In the genomic region with DNA sequence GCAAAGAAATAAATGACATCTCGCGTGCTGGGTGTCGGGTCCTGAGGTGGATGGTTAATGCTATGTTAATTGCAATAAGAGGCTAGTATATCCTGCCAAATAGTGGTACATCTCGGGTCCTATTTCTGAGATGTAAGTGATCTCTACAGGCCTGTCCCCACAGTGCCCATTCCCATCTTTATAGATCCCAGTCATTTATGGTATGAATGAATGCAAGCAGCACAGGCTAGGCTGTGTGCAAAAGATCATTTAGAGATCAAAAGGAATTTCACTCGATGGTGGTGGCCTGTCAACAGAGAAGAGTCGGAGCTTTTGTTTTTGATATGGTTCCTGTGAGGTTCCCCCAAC, we compare ENCODE assay signal across 11 mouse cellular contexts. TPM values are rescaled to one million over a fixed set of nuclear protein-coding genes. Genes with fewer than 3 reads are reported as not detected.
A peak's percentile ranks its signal among the peaks of the same experiment; 100 is the strongest.
DNase-seq lines count a peak whose midpoint lies in the region; ATAC-seq lines count a peak whose summit lies in the region.
"Had no signal": no experiment of that assay in that cellular context is flagged by ENCODE, and none has a peak within 500 bp of the region (broad histone marks: within the 10 kb centered on the region; RNA-seq: fewer than 3 reads in every experiment).

No protein-coding gene starts in this region.

- 20% methylated on average over 6 of the region's 6 CpGs for WGBS in heart, embryonic 12.5 days
- WGBS in forebrain, embryonic 16.5 days: 15% methylated on average over 6 of the region's 6 CpGs
- WGBS in liver, embryonic 16.5 days (ENCODE audit: insufficient replicate concordance): 13% methylated on average over 6 of the region's 6 CpGs

- H3K4me3 ChIP-seq in heart, embryonic 12.5 days: peak overlapping the region; percentile 62
- H3K4me3 ChIP-seq in forebrain, embryonic 16.5 days (replicated peaks; ENCODE audit: low read length): peak overlapping the region; percentile 65
- peak overlapping the region; percentile 67 for H3K4me3 ChIP-seq in liver, embryonic 16.5 days (ENCODE audit: low read depth, low read length)

- no peak overlapping the region for H3K27ac ChIP-seq in heart, embryonic 12.5 days (ENCODE audit: poor library complexity, severe bottlenecking)
- no peak overlapping the region for H3K27ac ChIP-seq in forebrain, embryonic 16.5 days (ENCODE audit: low read length)
- no peak overlapping the region for H3K27ac ChIP-seq in liver, embryonic 16.5 days (ENCODE audit: low read length)

- no peaks in the 10 kb centered on the region; the same call in 1 of the 2 replicates for H3K4me1 ChIP-seq in heart, embryonic 12.5 days (replicated peaks)
- peaks cover 7% of the 10 kb centered on the region; the same call in 1 of the 2 replicates for H3K4me1 ChIP-seq in forebrain, embryonic 16.5 days (replicated peaks; ENCODE audit: control insufficient read depth, insufficient read depth, low read length)
- peaks cover 2% of the 10 kb centered on the region; the same call in 1 of the 2 replicates for H3K4me1 ChIP-seq in liver, embryonic 16.5 days (ENCODE audit: control insufficient read depth, low read depth, low read length)

- H3K9ac ChIP-seq in heart, embryonic 12.5 days: peak overlapping the region; percentile 62; the same call in 1 of the 2 replicates
- peak overlapping the region; percentile 76 for H3K9ac ChIP-seq in forebrain, embryonic 16.5 days (replicated peaks; ENCODE audit: low read depth, low read length)
- no peak overlapping the region for H3K9ac ChIP-seq in liver, embryonic 16.5 days (ENCODE audit: low read depth, low read length)

- H3K36me3 ChIP-seq in heart, embryonic 12.5 days: no peaks in the 10 kb centered on the region
- no peaks in the 10 kb centered on the region for H3K36me3 ChIP-seq in forebrain, embryonic 16.5 days (ENCODE audit: control insufficient read depth, insufficient read depth)
- H3K36me3 ChIP-seq in liver, embryonic 16.5 days (ENCODE audit: control insufficient read depth, insufficient read depth): no peaks in the 10 kb centered on the region

- peak overlapping the region; percentile 80 for H3K4me2 ChIP-seq in heart, embryonic 12.5 days
- H3K4me2 ChIP-seq in forebrain, embryonic 16.5 days (ENCODE audit: low read length): peak overlapping the region; percentile 73
- H3K4me2 ChIP-seq in liver, embryonic 16.5 days (ENCODE audit: low read depth, low read length): peak overlapping the region; percentile 82

- peaks cover 24% of the 10 kb centered on the region for H3K27me3 ChIP-seq in heart, embryonic 12.5 days (replicated peaks)
- no peaks in the 10 kb centered on the region for H3K27me3 ChIP-seq in forebrain, embryonic 16.5 days (replicated peaks; ENCODE audit: control insufficient read depth, insufficient read depth, low read length)
- H3K27me3 ChIP-seq in liver, embryonic 16.5 days (ENCODE audit: control insufficient read depth, insufficient read depth, low read depth, low read length): peaks cover 21% of the 10 kb centered on the region
- H3K27me3 ChIP-seq: CH12.LX had no signal

- no peaks in the 10 kb centered on the region for H3K9me3 ChIP-seq in heart, embryonic 12.5 days (replicated peaks)
- no peaks in the 10 kb centered on the region for H3K9me3 ChIP-seq in forebrain, embryonic 16.5 days (ENCODE audit: control insufficient read depth, low read length)
- H3K9me3 ChIP-seq in liver, embryonic 16.5 days (replicated peaks; ENCODE audit: control insufficient read depth, low read length): no peaks in the 10 kb centered on the region

- no peak for ATAC-seq in heart, embryonic 12.5 days (ENCODE audit: insufficient number of reproducible peaks, low FRiP score)
- peak; percentile 14 for ATAC-seq in CD4-positive, CD25-positive, alpha-beta regulatory T cell, adult 4 months
- ATAC-seq in forebrain, embryonic 16.5 days: peak; percentile 5; the same call in 1 of the 2 replicates
- no peak for ATAC-seq in liver, embryonic 16.5 days (ENCODE audit: low read depth)
- ATAC-seq in activated CD4-positive, CD25-positive, alpha-beta regulatory T cell, adult 4 months: no peak

- DNase-seq in heart, adult 8-10 months (ENCODE audit: low spot score): no peak
- no peak for DNase-seq in urinary bladder, postnatal 10 days (ENCODE audit: low spot score)
- DNase-seq in retina, embryonic 14.5 days (ENCODE audit: low spot score): no peak
- DNase-seq: lung, postnatal 10 days had no signal

RNA-seq across cellular contexts. Expression of a gene that starts 0.8 kb away (rescaled TPM):
- 0.38 and 0.62 TPM in 2 replicates for polyA plus RNA-seq in heart, embryonic 12.5 days (2016; fragmentation: Nextera tagmentation; extraction: Ambion mirVana)
- under 1 TPM; 0.11 to 0.25 (median 0.19) TPM for total RNA-seq in heart, adult 8-10 months (2022)
- not detected for polyA plus RNA-seq in CD4-positive, CD25-positive, alpha-beta regulatory T cell, adult 4 months (2017; shearing (Covaris generic))
- 1.3 and 1.7 TPM in 2 replicates for polyA plus RNA-seq in forebrain, embryonic 16.5 days (2015; fragmentation: Nextera tagmentation; extraction: Ambion mirVana)
- 0.04 and 0.05 TPM in 2 replicates for polyA plus RNA-seq in liver, embryonic 16.5 days (2015; fragmentation: Nextera tagmentation; extraction: Ambion mirVana)
- polyA plus RNA-seq in activated CD4-positive, CD25-positive, alpha-beta regulatory T cell, adult 4 months (2017; shearing (Covaris generic)): not detected
- total RNA-seq: CH12.LX; common myeloid progenitor, adult 5-6 weeks had no signal

RNA-seq across cellular contexts. Expression of a gene that starts 31.6 kb away (rescaled TPM):
- 40.1 and 40.6 TPM in 2 replicates for polyA plus RNA-seq in heart, embryonic 12.5 days (2016; fragmentation: Nextera tagmentation; extraction: Ambion mirVana)
- 100 to 1,000 TPM; 184 to 228 (median 192) TPM for total RNA-seq in heart, adult 8-10 months (2022)
- 10 to 100 TPM; 26.6 to 29.8 TPM for polyA plus RNA-seq in CD4-positive, CD25-positive, alpha-beta regulatory T cell, adult 4 months (2017; shearing (Covaris generic))
- polyA plus RNA-seq in forebrain, embryonic 16.5 days (2015; fragmentation: Nextera tagmentation; extraction: Ambion mirVana): 28.8 and 32.5 TPM in 2 replicates
- 12.7 and 14.0 TPM in 2 replicates for polyA plus RNA-seq in liver, embryonic 16.5 days (2015; fragmentation: Nextera tagmentation; extraction: Ambion mirVana)
- 10 to 100 TPM; 24.3 to 25.1 TPM for polyA plus RNA-seq in activated CD4-positive, CD25-positive, alpha-beta regulatory T cell, adult 4 months (2017; shearing (Covaris generic))

RNA-seq across cellular contexts. Expression of a gene that starts 42.7 kb away (rescaled TPM):
- 9.0 and 9.7 TPM in 2 replicates for polyA plus RNA-seq in heart, embryonic 12.5 days (2016; fragmentation: Nextera tagmentation; extraction: Ambion mirVana)
- 1 to 10 TPM; 2.3 to 3.3 (median 3.1) TPM for total RNA-seq in heart, adult 8-10 months (2022)
- polyA plus RNA-seq in CD4-positive, CD25-positive, alpha-beta regulatory T cell, adult 4 months (2017; shearing (Covaris generic)): under 1 TPM; 0.19 to 0.70 TPM
- 3.4 and 4.1 TPM in 2 replicates for polyA plus RNA-seq in forebrain, embryonic 16.5 days (2015; fragmentation: Nextera tagmentation; extraction: Ambion mirVana)
- 12.2 and 13.3 TPM in 2 replicates for polyA plus RNA-seq in liver, embryonic 16.5 days (2015; fragmentation: Nextera tagmentation; extraction: Ambion mirVana)
- under 1 TPM; 0.62 to 0.80 TPM for polyA plus RNA-seq in activated CD4-positive, CD25-positive, alpha-beta regulatory T cell, adult 4 months (2017; shearing (Covaris generic))

RNA-seq across cellular contexts. Expression of a gene that starts 50.7 kb away (rescaled TPM):
- polyA plus RNA-seq in heart, embryonic 12.5 days (2016; fragmentation: Nextera tagmentation; extraction: Ambion mirVana): 12.3 and 14.1 TPM in 2 replicates
- total RNA-seq in heart, adult 8-10 months (2022): 10 to 100 TPM; 18.8 to 22.3 (median 22.0) TPM
- polyA plus RNA-seq in CD4-positive, CD25-positive, alpha-beta regulatory T cell, adult 4 months (2017; shearing (Covaris generic)): 1 to 10 TPM; 1.1 to 1.6 TPM
- polyA plus RNA-seq in forebrain, embryonic 16.5 days (2015; fragmentation: Nextera tagmentation; extraction: Ambion mirVana): 3.4 and 5.5 TPM in 2 replicates
- polyA plus RNA-seq in liver, embryonic 16.5 days (2015; fragmentation: Nextera tagmentation; extraction: Ambion mirVana): 3.9 and 5.5 TPM in 2 replicates
- 1 to 10 TPM in 1 of 2 experiments, under 1 TPM in 1; 0.56 to 1.0 TPM for polyA plus RNA-seq in activated CD4-positive, CD25-positive, alpha-beta regulatory T cell, adult 4 months (2017; shearing (Covaris generic))

RNA-seq across cellular contexts. Expression of a gene that starts 58.8 kb away (rescaled TPM):
- 14.6 and 17.5 TPM in 2 replicates for polyA plus RNA-seq in heart, embryonic 12.5 days (2016; fragmentation: Nextera tagmentation; extraction: Ambion mirVana)
- total RNA-seq in heart, adult 8-10 months (2022): 1 to 10 TPM in 2 of 4 experiments, under 1 TPM in 1, not detected in 1; 0.57 to 7.1 (median 1.7) TPM
- not detected for polyA plus RNA-seq in CD4-positive, CD25-positive, alpha-beta regulatory T cell, adult 4 months (2017; shearing (Covaris generic))
- polyA plus RNA-seq in forebrain, embryonic 16.5 days (2015; fragmentation: Nextera tagmentation; extraction: Ambion mirVana): 2.3 and 4.8 TPM in 2 replicates
- polyA plus RNA-seq in liver, embryonic 16.5 days (2015; fragmentation: Nextera tagmentation; extraction: Ambion mirVana): 4.2 and 6.3 TPM in 2 replicates
- not detected for polyA plus RNA-seq in activated CD4-positive, CD25-positive, alpha-beta regulatory T cell, adult 4 months (2017; shearing (Covaris generic))
- total RNA-seq: common myeloid progenitor, adult 5-6 weeks had no signal

Comparison
In these comparisons a context has a peak if more than half of its experiments do, and no peak if none do; other contexts are left out.
1. ATAC-seq: peak in CD4-positive, CD25-positive, alpha-beta regulatory T cell, adult 4 months (single experiment) and forebrain, embryonic 16.5 days (single experiment); none in heart, embryonic 12.5 days (single experiment), liver, embryonic 16.5 days (single experiment) and activated CD4-positive, CD25-positive, alpha-beta regulatory T cell, adult 4 months (single experiment).
2. Peak in every context shown above with its lines, with median percentiles within 50 percentile points of each other: H3K4me2 ChIP-seq and H3K4me3 ChIP-seq.